Mouse (Mus musculus): ENCODE measurements around the gene Mlf2. TPM values are rescaled to one million over a fixed set of nuclear protein-coding genes. Genes with fewer than 3 reads are reported as not detected.

Gene Mlf2
- polyA plus RNA-seq, 1 experiment from 2014 or later, result 409 TPM

Other genes starting within 250 kb of the Mlf2 start
- 194 and 209 TPM in 2 replicates for gene Emg1, start 219.2 kb upstream of the Mlf2 start, polyA plus RNA-seq (2015; fragmentation: Nextera tagmentation; extraction: Ambion mirVana)
- 289 and 292 TPM in 2 replicates for gene Phb2, start 219.1 kb upstream of the Mlf2 start, polyA plus RNA-seq (2015; fragmentation: Nextera tagmentation; extraction: Ambion mirVana)
- 2.5 and 3.8 TPM in 2 replicates for gene Ptpn6, start 192.7 kb upstream of the Mlf2 start, polyA plus RNA-seq (2015; fragmentation: Nextera tagmentation; extraction: Ambion mirVana)
- 675 and 699 TPM in 2 replicates for gene Grcc10, start 190.0 kb upstream of the Mlf2 start, polyA plus RNA-seq (2015; fragmentation: Nextera tagmentation; extraction: Ambion mirVana)
- not detected in 2 replicates for gene Gm45234, start 175.4 kb upstream of the Mlf2 start, polyA plus RNA-seq (2015; fragmentation: Nextera tagmentation; extraction: Ambion mirVana)
- gene Atn1, start 174.9 kb upstream of the Mlf2 start, polyA plus RNA-seq (2015; fragmentation: Nextera tagmentation; extraction: Ambion mirVana), result 17.7 and 19.8 TPM in 2 replicates
- gene Eno2, start 161.7 kb upstream of the Mlf2 start, polyA plus RNA-seq (2015; fragmentation: Nextera tagmentation; extraction: Ambion mirVana), result 15.4 and 19.4 TPM in 2 replicates
- 3.6 and 5.9 TPM in 2 replicates for gene Lrrc23, start 151.7 kb upstream of the Mlf2 start, polyA plus RNA-seq (2015; fragmentation: Nextera tagmentation; extraction: Ambion mirVana)
- gene Spsb2, start 122.7 kb upstream of the Mlf2 start, polyA plus RNA-seq (2015; fragmentation: Nextera tagmentation; extraction: Ambion mirVana), result 5.1 and 5.3 TPM in 2 replicates
- 467 and 491 TPM in 2 replicates for gene Tpi1, start 117.1 kb upstream of the Mlf2 start, polyA plus RNA-seq (2015; fragmentation: Nextera tagmentation; extraction: Ambion mirVana)
- gene Usp5, start 101.9 kb upstream of the Mlf2 start, polyA plus RNA-seq (2015; fragmentation: Nextera tagmentation; extraction: Ambion mirVana), result 178 and 203 TPM in 2 replicates
- gene Cdca3, start 101.8 kb upstream of the Mlf2 start, polyA plus RNA-seq (2015; fragmentation: Nextera tagmentation; extraction: Ambion mirVana), result 207 and 217 TPM in 2 replicates
- gene Gnb3, start 91.1 kb upstream of the Mlf2 start, polyA plus RNA-seq (2015; fragmentation: Nextera tagmentation; extraction: Ambion mirVana), result 0.46 and 0.74 TPM in 2 replicates
- 11.4 and 12.4 TPM in 2 replicates for gene P3h3, start 73.6 kb upstream of the Mlf2 start, polyA plus RNA-seq (2015; fragmentation: Nextera tagmentation; extraction: Ambion mirVana)
- 11.7 and 13.4 TPM in 2 replicates for gene Gpr162, start 67.4 kb upstream of the Mlf2 start, polyA plus RNA-seq (2015; fragmentation: Nextera tagmentation; extraction: Ambion mirVana)
- 0.08 TPM in 2 replicates for gene Cd4, start 43.2 kb upstream of the Mlf2 start, polyA plus RNA-seq (2015; fragmentation: Nextera tagmentation; extraction: Ambion mirVana)
- 1.3 and 1.9 TPM in 2 replicates for gene Lag3, start 19.7 kb upstream of the Mlf2 start, polyA plus RNA-seq (2015; fragmentation: Nextera tagmentation; extraction: Ambion mirVana)
- 588 and 626 TPM in 2 replicates for gene Ptms, start 11.3 kb upstream of the Mlf2 start, polyA plus RNA-seq (2015; fragmentation: Nextera tagmentation; extraction: Ambion mirVana)
- gene Cops7a, start 34.2 kb downstream of the Mlf2 start, polyA plus RNA-seq (2015; fragmentation: Nextera tagmentation; extraction: Ambion mirVana), result 89.0 and 99.3 TPM in 2 replicates
- 13.0 and 16.1 TPM in 2 replicates for gene Pianp, start 65.3 kb downstream of the Mlf2 start, polyA plus RNA-seq (2015; fragmentation: Nextera tagmentation; extraction: Ambion mirVana)
- gene Zfp384, start 77.8 kb downstream of the Mlf2 start, polyA plus RNA-seq (2015; fragmentation: Nextera tagmentation; extraction: Ambion mirVana), result 18.1 and 19.9 TPM in 2 replicates
- 190 and 200 TPM in 2 replicates for gene Ing4, start 108.4 kb downstream of the Mlf2 start, polyA plus RNA-seq (2015; fragmentation: Nextera tagmentation; extraction: Ambion mirVana)
- gene Acrbp, start 118.3 kb downstream of the Mlf2 start, polyA plus RNA-seq (2015; fragmentation: Nextera tagmentation; extraction: Ambion mirVana), result 19.1 and 20.9 TPM in 2 replicates
- gene Lpar5, start 136.5 kb downstream of the Mlf2 start, polyA plus RNA-seq (2015; fragmentation: Nextera tagmentation; extraction: Ambion mirVana), result 0.38 and 0.44 TPM in 2 replicates
- gene Chd4, start 164.6 kb downstream of the Mlf2 start, polyA plus RNA-seq (2015; fragmentation: Nextera tagmentation; extraction: Ambion mirVana), result 114 and 119 TPM in 2 replicates
- 49.1 and 58.3 TPM in 2 replicates for gene Nop2, start 200.5 kb downstream of the Mlf2 start, polyA plus RNA-seq (2015; fragmentation: Nextera tagmentation; extraction: Ambion mirVana)
- gene Iffo1, start 213.9 kb downstream of the Mlf2 start, polyA plus RNA-seq (2015; fragmentation: Nextera tagmentation; extraction: Ambion mirVana), result 11.9 and 14.4 TPM in 2 replicates
- gene Gapdh, start 235.1 kb downstream of the Mlf2 start, polyA plus RNA-seq (2015; fragmentation: Nextera tagmentation; extraction: Ambion mirVana), result 1,974 and 2,008 TPM in 2 replicates

All from forebrain, embryonic 13.5 days (tissue).